Mouse (Mus musculus): ENCODE data around the gene Acsf3.

The Acsf3 gene

GRCm38 (mm10) chr8:122851692-122852545 is 76.6 kb downstream of the Acsf3 start:
- DNase-seq = no peak

GRCm38 (mm10) chr8:122852546-122852905 is 77.2 kb downstream of the Acsf3 start:
- no peak for DNase-seq

GRCm38 (mm10) chr8:122853340-122853771 is 78.1 kb downstream of the Acsf3 start:
- DNase-seq = no peak

DNA sequence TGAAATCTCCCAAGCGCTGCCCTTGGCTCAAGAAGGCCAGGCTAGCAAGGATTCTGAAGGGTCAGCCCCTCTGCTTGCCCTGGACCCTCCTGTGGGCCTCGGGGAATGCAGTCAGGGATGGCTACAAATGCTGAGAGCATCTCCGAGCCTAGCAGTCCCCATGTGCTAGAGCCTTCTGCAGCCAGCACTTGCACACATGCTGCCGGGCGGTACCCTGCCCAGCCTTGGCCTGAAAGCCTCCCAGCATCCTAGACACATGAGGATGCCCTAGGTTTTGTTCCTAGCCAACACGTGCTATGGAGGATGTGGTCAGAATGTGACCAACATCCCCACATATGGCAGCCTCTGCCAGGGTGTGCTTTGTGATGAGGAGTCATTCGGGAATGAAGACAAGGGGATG is 79.1 kb downstream of the Acsf3 start:
- no peak for DNase-seq

DNA sequence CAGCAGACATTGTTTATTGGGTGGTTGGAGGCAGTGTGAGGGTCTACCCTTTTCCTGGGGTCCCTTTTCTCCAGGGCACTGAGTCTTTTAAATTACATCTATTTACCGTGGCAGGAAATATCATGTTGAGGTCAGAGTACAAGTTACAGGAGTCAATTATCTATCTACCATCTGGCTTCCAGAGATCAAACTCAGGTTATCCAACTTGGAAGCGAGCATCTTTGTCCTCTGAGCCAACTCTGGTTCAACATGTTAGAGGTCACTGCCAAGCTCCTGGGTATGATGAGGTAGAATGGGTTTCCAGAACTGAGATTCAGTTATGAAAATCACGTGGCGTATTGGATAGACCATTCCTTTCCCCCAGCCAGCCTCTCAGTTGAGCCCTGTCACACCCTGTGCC is 79.8 kb downstream of the Acsf3 start:
- no peak for DNase-seq

GRCm38 (mm10) chr8:122856288-122856687 is 81.0 kb downstream of the Acsf3 start:
- no peak for DNase-seq

- no peak for DNase-seq
Measured at GRCm38 (mm10) chr8:122859843-122860242, 84.6 kb downstream of the Acsf3 start.

- DNase-seq = no peak
Measured at GRCm38 (mm10) chr8:122864719-122865129, 89.4 kb downstream of the Acsf3 start.

GRCm38 (mm10) chr8:122865441-122865840 is 90.2 kb downstream of the Acsf3 start:
- no peak for DNase-seq

GRCm38 (mm10) chr8:122866231-122866630 is 90.9 kb downstream of the Acsf3 start:
- no peak for DNase-seq

Measured in heart, adult 11 months (tissue).